Mouse (Mus musculus) midbrain, embryonic 11.5 days (tissue): Measurements from ENCODE around the gene Foxm1. TPM values are rescaled to one million over a fixed set of nuclear protein-coding genes. Genes with fewer than 3 reads are reported as not detected.

Experiments
- ATAC-seq: fragments of 200-750 bp; cut with Nextera tagmentation; 2 replicates; pipeline ENCODE4 v1.8.0; 2017; ENCODE audit warnings: moderate TSS enrichment, moderate library complexity; ENCODE audit not compliant: low FRiP score
- DNase-seq: peaks from one replicate; pipeline ENCODE4 v3.0.0; 2015; ENCODE audit warnings: low spot score; ENCODE audit errors: missing footprints
- H3K27ac ChIP-seq: fragments of 300-500 bp; sonication (generic); 2 replicates; pipeline ENCODE4 v1.5.1; 2014; ENCODE audit warnings: low read depth, low read length
- H3K27me3 ChIP-seq: fragments of 300-500 bp; sonication (generic); 2 replicates; pipeline ENCODE4 v1.6.1; 2014; ENCODE audit warnings: mild to moderate bottlenecking, low read length, moderate library complexity, mixed read lengths; ENCODE audit not compliant: control insufficient read depth, insufficient read depth
- H3K36me3 ChIP-seq: fragments of 300-500 bp; sonication (generic); 2 replicates; pipeline ENCODE4 v1.6.1; 2014; ENCODE audit warnings: mild to moderate bottlenecking, low read length, moderate library complexity, mixed read lengths; ENCODE audit not compliant: control insufficient read depth, insufficient read depth
- H3K4me1 ChIP-seq: fragments of 300-500 bp; sonication (generic); 2 replicates; pipeline ENCODE4 v1.6.1; 2014; ENCODE audit warnings: low read length; ENCODE audit not compliant: control insufficient read depth, insufficient read depth
- H3K4me2 ChIP-seq: fragments of 300-500 bp; sonication (generic); 2 replicates; pipeline ENCODE4 v1.6.1; 2014; ENCODE audit warnings: mild to moderate bottlenecking, moderate library complexity
- H3K4me3 ChIP-seq: fragments of 300-500 bp; sonication (generic); 2 replicates; pipeline ENCODE4 v1.5.1; 2014; ENCODE audit warnings: low read depth, low read length
- H3K9ac ChIP-seq: fragments of 300-500 bp; sonication (generic); 2 replicates; pipeline ENCODE4 v1.6.1; 2014; ENCODE audit warnings: low read length
- H3K9me3 ChIP-seq: fragments of 300-500 bp; sonication (generic); 2 replicates; pipeline ENCODE4 v1.6.1; 2016; ENCODE audit warnings: low read length; ENCODE audit not compliant: control insufficient read depth
- WGBS: fragments of 180-500 bp; shearing (Covaris S2); extraction: QIAGEN DNeasy Blood & Tissue Kit; methylation state at CpG from one replicate; pipeline ENCODE4 v1.1.7; 2014; 5-methylcytosine and 5-hydroxymethylcytosine counted together
- polyA plus RNA-seq: library from polyadenylated mRNA; unstranded; fragments of >200 nt; fragmentation: Nextera tagmentation; extraction: Ambion mirVana; gene quantifications from 2 replicates; pipeline ENCODE4 v1.2.1, GENCODE M21; 2014

Foxm1 gene
- polyA plus RNA-seq, 1 experiment from 2014 or later = 55.3 TPM

DNA sequence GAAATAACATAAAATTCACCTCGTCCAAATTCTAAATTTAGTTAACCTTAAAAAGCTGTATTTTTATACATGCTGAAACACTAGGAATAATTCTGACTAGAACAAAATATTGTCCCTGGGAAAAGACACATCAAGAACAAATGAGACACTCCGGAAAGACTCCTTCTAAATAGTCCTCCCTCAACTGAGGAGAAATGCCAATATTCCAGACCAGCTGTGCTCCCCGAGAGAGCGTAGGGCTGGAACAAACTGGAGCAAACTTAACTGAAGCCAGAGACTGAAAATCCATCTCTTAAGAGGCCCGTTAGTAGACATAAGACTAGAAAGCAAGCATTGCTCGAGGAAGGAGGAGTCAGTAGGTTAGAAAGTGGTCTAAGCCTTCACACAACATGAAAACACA lies 16.0 kb upstream of the Foxm1 start:
- no peaks in the 10 kb centered on the region for H3K4me1 ChIP-seq
- no peak for DNase-seq
- H3K27ac ChIP-seq = no peak overlapping the region
- no peak overlapping the region for H3K4me3 ChIP-seq
- H3K9ac ChIP-seq = no peak overlapping the region
- WGBS = 89% methylated on average over 6 of the region's 6 CpGs
- no peak overlapping the region for H3K4me2 ChIP-seq
- H3K36me3 ChIP-seq = no peaks in the 10 kb centered on the region
- no peaks in the 10 kb centered on the region for H3K9me3 ChIP-seq
- no peaks in the 10 kb centered on the region for H3K27me3 ChIP-seq
- ATAC-seq = no peak

DNA sequence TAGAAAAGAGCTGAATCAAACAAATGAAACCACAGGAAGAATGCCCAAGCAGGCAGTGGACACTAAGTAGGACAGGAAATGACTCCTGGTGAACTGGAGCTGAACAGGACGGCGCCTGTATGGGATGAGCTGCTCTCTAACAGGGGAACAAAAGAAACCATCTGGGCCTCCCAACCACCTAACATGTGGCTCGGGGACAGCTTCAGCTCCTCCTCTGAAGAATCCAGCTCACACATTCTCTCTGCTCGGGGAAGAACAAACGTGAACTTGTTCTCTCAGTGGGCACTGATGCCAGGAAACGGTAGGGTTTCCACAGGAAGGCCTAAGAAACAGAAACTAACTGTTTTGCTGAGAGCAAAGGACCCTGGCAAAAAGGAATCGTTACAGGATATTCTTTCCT lies 13.1 kb upstream of the Foxm1 start:
- Histone ChIP-seq H3K27me3 (no peaks in the 10 kb centered on the region), H3K36me3 (no peaks in the 10 kb centered on the region), H3K9ac (no peak overlapping the region), H3K9me3 (no peaks in the 10 kb centered on the region), H3K4me1 (peaks cover 2% of the 10 kb centered on the region; the same call in 1 of the 2 replicates), H3K27ac (no peak overlapping the region), H3K4me2 (no peak overlapping the region), H3K4me3 (no peak overlapping the region)
- ATAC-seq (peak; percentile 31; the same call in 1 of the 2 replicates), DNase-seq (no peak)
- WGBS = 50% methylated on average over 7 of the region's 7 CpGs

DNA sequence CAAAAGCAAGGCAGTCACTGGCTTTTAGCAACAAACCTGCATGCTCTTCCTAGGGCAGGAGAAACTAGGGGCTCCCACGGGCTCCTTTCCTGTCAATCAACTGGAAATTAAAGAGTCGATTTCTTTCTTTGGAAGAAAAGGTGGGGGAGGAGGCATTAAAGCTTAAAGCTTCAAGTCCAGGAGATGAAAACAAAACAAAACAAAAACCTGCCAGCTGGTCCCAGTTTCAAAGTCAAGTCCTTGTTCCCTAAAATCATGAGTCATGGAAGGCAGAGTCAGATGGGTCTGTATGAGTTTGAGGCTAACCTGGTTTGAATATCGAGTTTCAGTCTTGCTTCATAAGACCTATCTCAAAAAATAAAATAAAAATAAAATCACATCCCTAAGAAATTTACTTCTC lies 8.6 kb upstream of the Foxm1 start:
- no peak for ATAC-seq
- H3K4me2 ChIP-seq = no peak overlapping the region

DNA sequence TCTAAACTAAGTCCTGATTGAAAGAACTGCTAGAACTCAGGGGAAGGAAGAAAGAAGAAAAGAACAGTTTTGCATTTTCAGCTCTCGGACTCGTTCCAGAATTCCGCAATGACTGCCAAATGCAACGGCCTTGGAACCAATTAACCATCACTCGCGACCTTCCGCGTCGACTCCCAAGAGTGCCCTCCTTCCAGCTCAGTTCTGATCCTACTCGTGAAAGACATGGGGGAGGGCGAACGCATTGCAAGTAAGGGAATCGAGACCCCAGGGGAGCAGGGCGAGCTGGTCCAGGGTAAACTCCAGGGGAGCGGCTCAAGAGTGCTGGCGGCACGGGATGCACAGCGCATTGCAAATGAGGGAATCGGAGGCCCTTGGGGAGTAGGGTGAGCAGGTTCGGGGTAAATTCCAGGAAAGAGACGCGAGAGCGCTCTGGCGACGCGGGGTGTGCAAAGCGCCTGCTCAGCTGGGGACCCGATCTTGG lies 7.5 kb upstream of the Foxm1 start:
- peak overlapping the region; percentile 76 for H3K4me2 ChIP-seq
- H3K9me3 ChIP-seq = no peaks in the 10 kb centered on the region
- ATAC-seq (peak; percentile 78), DNase-seq (peak; percentile 97)
- peak overlapping the region; percentile 58 for H3K9ac ChIP-seq
- H3K27ac ChIP-seq = peak overlapping the region; percentile 32
- peak overlapping the region; percentile 73 for H3K4me3 ChIP-seq
- H3K4me1 ChIP-seq = peaks cover 7% of the 10 kb centered on the region; the same call in 1 of the 2 replicates
- under 1% methylated on average over 28 of the region's 28 CpGs for WGBS
- H3K36me3 ChIP-seq = peaks cover 13% of the 10 kb centered on the region; the same call in 1 of the 2 replicates
- H3K27me3 ChIP-seq = no peaks in the 10 kb centered on the region

More for the DNA sequence above, 8.6 kb upstream of the Foxm1 start:
- no peaks in the 10 kb centered on the region for H3K27me3 ChIP-seq
- 37% methylated on average over 3 of the region's 3 CpGs for WGBS
- no peak overlapping the region for H3K9ac ChIP-seq
- H3K27ac ChIP-seq = no peak overlapping the region
- H3K4me1 ChIP-seq = peaks cover 7% of the 10 kb centered on the region; the same call in 1 of the 2 replicates
- no peaks in the 10 kb centered on the region for H3K9me3 ChIP-seq
- DNase-seq = peak; percentile 6
- H3K4me3 ChIP-seq = no peak overlapping the region
- H3K36me3 ChIP-seq = peaks cover 13% of the 10 kb centered on the region; the same call in 1 of the 2 replicates

DNA sequence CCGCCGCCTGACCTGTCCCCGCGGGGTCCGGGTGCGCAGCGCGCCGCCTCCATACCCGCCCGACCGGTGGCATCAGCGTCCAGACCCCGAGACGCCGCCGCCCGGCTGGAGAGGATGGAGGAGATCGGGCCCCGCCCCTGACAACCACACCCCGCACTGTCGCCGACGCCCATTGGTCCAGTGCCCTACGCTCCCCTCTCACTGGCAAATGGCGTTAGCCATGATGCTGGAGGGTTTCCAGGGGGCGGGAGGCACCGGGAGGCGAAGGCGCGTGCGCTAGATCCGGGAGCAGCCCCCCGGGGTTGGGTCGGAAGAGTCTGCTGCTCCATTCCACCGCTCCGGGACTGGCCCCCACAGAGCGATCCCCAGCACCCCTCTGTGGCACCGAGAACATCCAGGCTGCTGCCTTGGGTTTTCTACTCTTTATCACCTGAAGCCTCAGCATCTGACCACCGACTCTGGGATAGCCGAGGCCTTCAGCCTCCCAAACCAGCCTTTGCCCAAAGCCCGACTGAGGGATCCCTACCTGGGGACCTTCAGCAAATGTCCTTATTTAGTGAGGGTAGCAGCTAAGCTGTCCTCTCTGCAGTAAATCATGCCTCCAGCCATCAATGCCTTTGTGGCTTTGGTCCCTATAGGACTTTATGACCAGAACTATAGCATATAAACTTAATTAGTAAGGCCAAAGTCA lies 6.9 kb upstream of the Foxm1 start, which contains the start of gene Tulp3:
Tulp3 (minus strand) TSS at position 126 of the 691 bp plus-strand sequence.
- Histone ChIP-seq H3K4me1 (peaks cover 7% of the 10 kb centered on the region; the same call in 1 of the 2 replicates), H3K4me3 (peak within 1 kb of the TSS; percentile 73), H3K9ac (peak within 1 kb of the TSS; percentile 64), H3K36me3 (peaks cover 13% of the 10 kb centered on the region; the same call in 1 of the 2 replicates), H3K27ac (peak within 1 kb of the TSS; percentile 54), H3K27me3 (no peaks in the 10 kb centered on the region), H3K9me3 (no peaks in the 10 kb centered on the region), H3K4me2 (peak within 1 kb of the TSS; percentile 76)
- DNase-seq (peak; percentile 100), ATAC-seq (peak; percentile 99)
- WGBS = under 1% methylated on average over 41 of the region's 42 CpGs

DNA sequence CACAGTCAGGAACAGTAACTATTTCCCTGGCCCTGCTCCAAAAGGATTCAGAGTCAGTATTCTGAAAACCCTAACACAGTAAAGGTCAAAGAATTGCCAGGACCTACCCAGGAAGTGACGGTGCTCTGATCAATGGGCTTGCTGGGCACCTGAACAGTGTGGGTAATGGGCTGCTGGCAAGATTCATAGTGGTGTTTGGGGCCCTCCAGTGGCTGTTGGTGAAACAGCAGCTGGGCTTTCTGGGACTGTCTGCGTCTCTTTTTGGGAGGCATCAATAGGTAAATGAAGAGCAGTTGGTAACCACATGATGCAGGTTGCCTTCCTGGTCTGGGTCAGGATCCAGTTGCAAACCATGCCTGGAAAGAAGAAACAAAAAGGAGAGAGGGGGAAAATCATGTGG lies 3.8 kb upstream of the Foxm1 start:
- H3K9me3 ChIP-seq = no peaks in the 10 kb centered on the region
- DNase-seq (peak; percentile 93), ATAC-seq (no peak)
- H3K27me3 ChIP-seq = no peaks in the 10 kb centered on the region
- peaks cover 15% of the 10 kb centered on the region for H3K4me1 ChIP-seq
- 25% methylated on average over 2 of the region's 2 CpGs for WGBS
- H3K4me2 ChIP-seq = no peak overlapping the region
- H3K4me3 ChIP-seq = no peak overlapping the region
- no peak overlapping the region for H3K9ac ChIP-seq
- no peak overlapping the region for H3K27ac ChIP-seq
- peaks cover 13% of the 10 kb centered on the region; the same call in 1 of the 2 replicates for H3K36me3 ChIP-seq

DNA sequence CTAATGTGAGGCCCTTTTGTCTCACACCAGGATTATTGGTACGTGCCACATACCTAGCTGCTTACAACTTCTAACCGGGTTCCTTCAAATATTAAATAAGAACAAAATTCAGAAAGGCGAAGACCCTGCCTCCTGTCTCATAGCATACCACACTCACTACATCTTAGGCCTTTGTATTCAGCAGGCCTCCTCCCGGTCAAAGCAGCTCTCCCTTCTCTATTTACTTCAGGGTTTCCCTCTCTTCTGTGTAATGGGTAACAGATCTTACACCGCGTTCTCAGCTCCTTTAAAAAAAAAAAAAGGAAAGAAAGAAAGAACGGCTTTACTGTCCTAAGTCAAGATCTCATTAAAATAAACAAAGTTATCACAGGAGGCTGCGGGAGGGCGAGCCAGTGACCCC lies 866 bp upstream of the Foxm1 start:
- Histone ChIP-seq H3K9me3 (no peaks in the 10 kb centered on the region), H3K27me3 (no peaks in the 10 kb centered on the region), H3K4me2 (peak overlapping the region; percentile 69), H3K9ac (peak overlapping the region; percentile 95), H3K36me3 (peaks cover 23% of the 10 kb centered on the region), H3K4me3 (peak overlapping the region; percentile 90), H3K27ac (peak overlapping the region; percentile 90), H3K4me1 (peaks cover 10% of the 10 kb centered on the region)
- peak; percentile 87 for DNase-seq
- ATAC-seq = no peak
- WGBS = 20% methylated on average over 9 of the region's 9 CpGs

DNA sequence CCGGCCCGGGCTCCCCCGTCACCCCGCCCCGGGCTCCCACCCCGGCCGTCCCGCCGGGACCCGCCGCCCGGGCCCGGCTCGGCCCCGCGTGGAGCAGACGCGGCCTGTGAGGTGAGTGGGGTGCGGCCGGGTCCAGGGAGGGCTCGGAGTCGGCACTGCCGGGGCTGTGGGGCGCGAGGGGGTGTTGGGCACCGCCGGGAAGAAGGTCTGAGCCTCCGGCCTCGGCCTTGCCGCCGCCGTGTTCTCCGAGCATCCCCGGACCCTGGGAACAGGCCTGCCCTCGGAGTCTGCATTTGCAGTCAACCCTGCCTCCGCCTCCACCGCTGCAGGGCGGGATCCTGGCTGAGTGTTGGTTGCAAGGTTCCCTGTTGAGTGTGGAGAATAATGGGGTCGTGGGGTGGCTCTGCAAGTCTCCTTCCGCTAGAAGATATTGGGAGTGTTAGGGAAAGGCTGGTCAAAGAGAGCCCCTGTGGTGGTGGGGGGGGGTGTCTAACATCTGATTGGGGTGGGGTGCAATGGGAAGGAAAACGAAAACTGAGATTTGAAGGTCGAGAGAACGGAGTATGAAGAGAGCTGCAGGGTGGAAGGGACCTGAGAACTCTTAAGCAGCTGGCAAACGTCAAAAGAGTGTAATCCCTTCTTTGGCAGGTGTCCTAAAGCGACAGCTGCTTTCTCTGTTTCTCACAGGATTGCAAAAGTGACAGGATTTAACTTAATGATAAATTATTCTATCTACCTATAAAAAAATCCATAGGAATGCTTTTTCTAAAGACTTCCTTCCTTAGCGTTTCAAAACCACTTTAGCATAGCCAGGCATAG lies 449 bp downstream of the Foxm1 start:
- DNase-seq (peak; percentile 93), ATAC-seq (no peak)
- Histone ChIP-seq H3K4me1 (peaks cover 10% of the 10 kb centered on the region), H3K36me3 (peaks cover 23% of the 10 kb centered on the region), H3K9me3 (no peaks in the 10 kb centered on the region), H3K4me2 (peak overlapping the region; percentile 69), H3K27me3 (no peaks in the 10 kb centered on the region), H3K27ac (peak overlapping the region; percentile 90), H3K4me3 (peak overlapping the region; percentile 90), H3K9ac (peak overlapping the region; percentile 95)
- WGBS = 1% methylated on average over 26 of the region's 46 CpGs
